Mouse (Mus musculus): ENCODE measurements around the gene Zfp85. TPM values are rescaled to one million over a fixed set of nuclear protein-coding genes. Genes with fewer than 3 reads are reported as not detected.

The Zfp85 gene
- polyA plus RNA-seq, 1 experiment = 0.41 TPM

GRCm38 (mm10) chr13:67723848-67724479 lies 31.1 kb downstream of the Zfp85 start:
- Histone ChIP-seq H3K27me3 (ENCODE audit: control insufficient read depth, insufficient read depth, low read length) (no peaks in the 10 kb centered on the region), H3K27ac (ENCODE audit: control insufficient read depth, insufficient read depth, low read depth, low read length) (peak overlapping the region; percentile 71; the same call in 1 of the 2 replicates), H3K36me3 (ENCODE audit: control insufficient read depth, insufficient read depth, low read length) (no peaks in the 10 kb centered on the region), H3K4me3 (ENCODE audit: control insufficient read depth, low read depth, low read length) (peak overlapping the region; percentile 98), H3K4me1 (ENCODE audit: control insufficient read depth, insufficient read depth, low read length) (no peaks in the 10 kb centered on the region; the same call in 1 of the 2 replicates)
- TF ChIP-seq POLR2A (IDR thresholded peaks at IDR 0.05; ENCODE audit: control insufficient read depth, low read depth, low read length) = peak; percentile 62; the same call in 1 of the 2 replicates
- TF ChIP-seq CTCF (IDR thresholded peaks at IDR 0.05; ENCODE audit: control insufficient read depth, insufficient read depth, insufficient replicate concordance, low read depth, low read length) = no peak

Other genes with a start within 250 kb of the Zfp85 start
- not detected in 2 replicates for gene Gm26965, start 229.1 kb downstream of the Zfp85 start, polyA plus RNA-seq (2012; rRNA removed)
- gene Zfp87, start 229.1 kb downstream of the Zfp85 start, polyA plus RNA-seq (2012; rRNA removed) = 59.3 and 86.0 TPM in 2 replicates
- gene Zfp748, start 201.4 kb downstream of the Zfp85 start, polyA plus RNA-seq (2012; rRNA removed) = 2.0 and 2.6 TPM in 2 replicates
- gene Zfp729b, start 145.5 kb downstream of the Zfp85 start, polyA plus RNA-seq (2012; rRNA removed) = 0.32 and 0.34 TPM in 2 replicates
- not detected in 2 replicates for gene Gm49345, start 117.5 kb downstream of the Zfp85 start, polyA plus RNA-seq (2012; rRNA removed)
- gene Zfp729a, start 117.4 kb downstream of the Zfp85 start, polyA plus RNA-seq (2012; rRNA removed) = 0.38 and 0.47 TPM in 2 replicates
- gene Zfp738, start 68.2 kb downstream of the Zfp85 start, polyA plus RNA-seq (2012; rRNA removed) = 1.4 and 1.9 TPM in 2 replicates
- gene Zfp65, start 26.1 kb downstream of the Zfp85 start, polyA plus RNA-seq (2012; rRNA removed) = 1.4 and 1.5 TPM in 2 replicates
- 0.37 and 0.51 TPM in 2 replicates for gene Zfp493, start 24.5 kb upstream of the Zfp85 start, polyA plus RNA-seq (2012; rRNA removed)
- 0.36 and 0.59 TPM in 2 replicates for gene Zfp273, start 58.5 kb upstream of the Zfp85 start, polyA plus RNA-seq (2012; rRNA removed)
- 10.4 and 12.9 TPM in 2 replicates for gene Gm10037, start 75.9 kb upstream of the Zfp85 start, polyA plus RNA-seq (2012; rRNA removed)
- gene BC048507, start 108.1 kb upstream of the Zfp85 start, polyA plus RNA-seq (2012; rRNA removed) = 98.0 and 98.1 TPM in 2 replicates